In genomic region chr8:4323917-4324316, GRCm38 (mm10) we compare ENCODE assay signal across 7 mouse cellular contexts. TPM values are rescaled to one million over a fixed set of nuclear protein-coding genes. Genes with fewer than 3 reads are reported as not detected.
DNase-seq lines count a peak whose midpoint lies in the region; ATAC-seq and TF ChIP-seq lines count a peak whose summit lies in the region.

No protein-coding gene starts in this region.

- peak overlapping the region; percentile 98 for H3K9ac ChIP-seq in liver, embryonic 12.5 days
- H3K9ac ChIP-seq in stomach, postnatal 0 days (ENCODE audit: low read length): peak overlapping the region; percentile 98

- no peak for ATAC-seq in liver, embryonic 12.5 days
- ATAC-seq in stomach, postnatal 0 days (ENCODE audit: low FRiP score, low TSS enrichment): no peak

- peaks cover 69% of the 10 kb centered on the region for H3K36me3 ChIP-seq in forebrain, embryonic 10.5 days (replicated peaks)
- H3K36me3 ChIP-seq in liver, embryonic 12.5 days: peaks cover 66% of the 10 kb centered on the region
- H3K36me3 ChIP-seq in stomach, postnatal 0 days (ENCODE audit: control insufficient read depth, insufficient read depth, low read length): peaks cover 9% of the 10 kb centered on the region

- no peaks in the 10 kb centered on the region for H3K9me3 ChIP-seq in forebrain, embryonic 10.5 days
- no peaks in the 10 kb centered on the region for H3K9me3 ChIP-seq in liver, embryonic 12.5 days (replicated peaks)
- H3K9me3 ChIP-seq in stomach, postnatal 0 days (ENCODE audit: control insufficient read depth, low read length): no peaks in the 10 kb centered on the region

- peaks cover 39% of the 10 kb centered on the region for H3K4me1 ChIP-seq in forebrain, embryonic 10.5 days
- H3K4me1 ChIP-seq in liver, embryonic 12.5 days: peaks cover 71% of the 10 kb centered on the region
- peaks cover 4% of the 10 kb centered on the region; the same call in 1 of the 2 replicates for H3K4me1 ChIP-seq in stomach, postnatal 0 days (replicated peaks; ENCODE audit: control insufficient read depth, insufficient read depth)

- no peak for TF ChIP-seq CTCF in stomach, postnatal 0 days (IDR thresholded peaks at IDR 0.05; ENCODE audit: low read depth)

- WGBS in forebrain, embryonic 10.5 days: 13% methylated on average over 6 of the region's 6 CpGs
- 3% methylated on average over 6 of the region's 6 CpGs for WGBS in liver, embryonic 12.5 days (ENCODE audit: insufficient replicate concordance)
- WGBS in stomach, postnatal 0 days: 2% methylated on average over 6 of the region's 6 CpGs

- peak overlapping the region; percentile 97 for H3K4me3 ChIP-seq in forebrain, embryonic 10.5 days
- H3K4me3 ChIP-seq in liver, embryonic 12.5 days: peak overlapping the region; percentile 95
- H3K4me3 ChIP-seq in stomach, postnatal 0 days (ENCODE audit: low read depth, low read length): peak overlapping the region; percentile 99

- H3K27ac ChIP-seq in forebrain, embryonic 10.5 days: peak overlapping the region; percentile 99
- H3K27ac ChIP-seq in liver, embryonic 12.5 days: peak overlapping the region; percentile 87
- H3K27ac ChIP-seq in stomach, postnatal 0 days (replicated peaks): no peak overlapping the region; the same call in 1 of the 2 replicates

- H3K4me2 ChIP-seq in liver, embryonic 12.5 days: peak overlapping the region; percentile 80
- H3K4me2 ChIP-seq in stomach, postnatal 0 days (replicated peaks; ENCODE audit: low read depth): peak overlapping the region; percentile 53

- no peak for TF ChIP-seq EP300 in stomach, postnatal 0 days (optimal IDR thresholded peaks at IDR 0.05)

- no peaks in the 10 kb centered on the region for H3K27me3 ChIP-seq in forebrain, embryonic 10.5 days (ENCODE audit: poor library complexity, severe bottlenecking)
- no peaks in the 10 kb centered on the region for H3K27me3 ChIP-seq in liver, embryonic 12.5 days (replicated peaks)
- no peaks in the 10 kb centered on the region for H3K27me3 ChIP-seq in stomach, postnatal 0 days (ENCODE audit: control insufficient read depth, insufficient read depth, low read length)

- DNase-seq in spleen, postnatal 10 days (ENCODE audit: low spot score in 2 of 2): peak; percentile 20 to 30
- no peak for DNase-seq in spleen, postnatal 14 days (ENCODE audit: low spot score in 2 of 2)
- DNase-seq in forebrain, embryonic 10.5 days (ENCODE audit: extremely low spot score, low spot score): no peak
- no peak for DNase-seq in stomach, postnatal 0 days (ENCODE audit: low spot score)
- DNase-seq in urinary bladder, adult 18-20 months (ENCODE audit: low spot score in 2 of 2): no peak
- DNase-seq in thymus, postnatal 36 days: no peak

RNA-seq across cellular contexts. Expression of gene Ccl25, which starts 1.1 kb away (rescaled TPM):
- polyA plus RNA-seq in forebrain, embryonic 10.5 days (2016; fragmentation: Nextera tagmentation; extraction: Ambion mirVana): 23.6 and 26.4 TPM in 2 replicates
- polyA plus RNA-seq in liver, embryonic 12.5 days (2016; fragmentation: Nextera tagmentation; extraction: Ambion mirVana): 9.6 and 10.9 TPM in 2 replicates
- polyA plus RNA-seq in stomach, postnatal 0 days (2015; fragmentation: Nextera tagmentation; extraction: Ambion mirVana): 4.4 and 5.3 TPM in 2 replicates

RNA-seq across cellular contexts. Expression of gene Elavl1, which starts 1.3 kb away (rescaled TPM):
- polyA plus RNA-seq in forebrain, embryonic 10.5 days (2016; fragmentation: Nextera tagmentation; extraction: Ambion mirVana): 354 and 371 TPM in 2 replicates
- polyA plus RNA-seq in liver, embryonic 12.5 days (2016; fragmentation: Nextera tagmentation; extraction: Ambion mirVana): 211 and 215 TPM in 2 replicates
- 80.2 and 88.6 TPM in 2 replicates for polyA plus RNA-seq in stomach, postnatal 0 days (2015; fragmentation: Nextera tagmentation; extraction: Ambion mirVana)

RNA-seq across cellular contexts. Expression of gene Timm44, which starts 48.2 kb away (rescaled TPM):
- polyA plus RNA-seq in forebrain, embryonic 10.5 days (2016; fragmentation: Nextera tagmentation; extraction: Ambion mirVana): 69.8 and 70.2 TPM in 2 replicates
- 53.0 and 54.4 TPM in 2 replicates for polyA plus RNA-seq in liver, embryonic 12.5 days (2016; fragmentation: Nextera tagmentation; extraction: Ambion mirVana)
- polyA plus RNA-seq in stomach, postnatal 0 days (2015; fragmentation: Nextera tagmentation; extraction: Ambion mirVana): 37.8 and 38.4 TPM in 2 replicates

Comparison
In these comparisons a context has a peak if more than half of its experiments do, and no peak if none do; other contexts are left out.
1. DNase-seq: peak in spleen, postnatal 10 days (2 of 2); none in spleen, postnatal 14 days (0 of 2), forebrain, embryonic 10.5 days (single experiment), stomach, postnatal 0 days (single experiment), urinary bladder, adult 18-20 months (0 of 2) and thymus, postnatal 36 days (0 of 2).
2. Peak in every context shown above with its lines, with median percentiles within 50 percentile points of each other: H3K4me3 ChIP-seq.